Mouse (Mus musculus) heart, embryonic 13.5 days (tissue): ENCODE data around the gene Atp2c2. TPM values are rescaled to one million over a fixed set of nuclear protein-coding genes. Genes with fewer than 3 reads are reported as not detected.
A peak's percentile ranks its signal among the peaks of the same experiment; 100 is the strongest.

Experiments used
- ATAC-seq: fragments of 200-750 bp; cut with Nextera tagmentation; 2 replicates; pipeline ENCODE4 v1.8.0; 2017; ENCODE audit warnings: moderate TSS enrichment; ENCODE audit not compliant: insufficient number of reproducible peaks, low FRiP score, low TSS enrichment; ENCODE audit errors: extremely low read depth
- H3K27ac ChIP-seq: fragments of 300-500 bp; sonication (generic); replicated peaks from 2 replicates; pipeline ENCODE4 v1.5.1; 2015; ENCODE audit warnings: moderate library complexity, mild to moderate bottlenecking, inconsistent platforms
- H3K27me3 ChIP-seq: fragments of 300-500 bp; sonication (generic); replicated peaks from 2 replicates; pipeline ENCODE4 v1.6.1; 2015; ENCODE audit warnings: mild to moderate bottlenecking, inconsistent platforms
- H3K36me3 ChIP-seq: fragments of 300-500 bp; sonication (generic); 2 replicates; pipeline ENCODE4 v1.6.1; 2015; ENCODE audit warnings: mild to moderate bottlenecking, inconsistent platforms
- H3K4me1 ChIP-seq: fragments of 300-500 bp; sonication (generic); 2 replicates; pipeline ENCODE4 v1.6.1; 2015; ENCODE audit warnings: inconsistent platforms
- H3K4me2 ChIP-seq: fragments of 300-500 bp; sonication (generic); 2 replicates; pipeline ENCODE4 v1.6.1; 2015; ENCODE audit warnings: inconsistent platforms, mild to moderate bottlenecking, moderate library complexity
- H3K4me3 ChIP-seq: fragments of 300-500 bp; sonication (generic); 2 replicates; pipeline ENCODE4 v1.5.1; 2015; ENCODE audit warnings: moderate library complexity, mild to moderate bottlenecking, inconsistent platforms
- H3K9ac ChIP-seq: fragments of 300-500 bp; sonication (generic); 2 replicates; pipeline ENCODE4 v1.6.1; 2015; ENCODE audit warnings: inconsistent platforms, mild to moderate bottlenecking, moderate library complexity
- H3K9me3 ChIP-seq: fragments of 300-500 bp; sonication (generic); 2 replicates; pipeline ENCODE4 v1.6.1; 2016; ENCODE audit warnings: inconsistent platforms
- WGBS: fragments of 180-500 bp; shearing (Covaris S2); methylation state at CpG from one replicate; pipeline ENCODE4 v1.1.7; 2015; ENCODE audit warnings: mixed read lengths; 5-methylcytosine and 5-hydroxymethylcytosine counted together
- polyA plus RNA-seq: library from polyadenylated mRNA; unstranded; fragments of >200 nt; fragmentation: Nextera tagmentation; extraction: Ambion mirVana; gene quantifications from 2 replicates; pipeline ENCODE4 v1.2.1, GENCODE M21; 2015

The Atp2c2 gene
- polyA plus RNA-seq, 1 experiment from 2014 or later, result 0.29 TPM

DNA sequence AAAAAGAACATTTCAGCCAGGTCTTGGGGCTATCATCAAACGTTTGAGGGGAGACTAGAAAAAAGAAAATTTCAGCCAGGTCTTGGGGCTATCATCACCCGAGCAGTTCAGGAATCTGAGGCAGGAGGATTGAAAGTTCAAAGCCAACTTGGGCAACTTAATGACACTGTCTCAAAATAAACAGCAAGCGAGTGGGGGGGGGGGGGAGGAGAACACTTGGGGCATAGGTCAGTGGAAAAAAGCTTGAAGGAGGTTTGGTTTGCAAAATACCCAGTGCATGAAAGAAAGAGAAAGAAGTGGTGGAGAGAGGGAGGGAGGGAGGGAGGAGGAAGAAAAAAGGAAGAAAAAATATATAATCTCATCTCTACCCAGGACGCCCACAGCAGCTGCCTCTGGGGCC lies 87.5 kb downstream of the Atp2c2 start:
- peaks cover 27% of the 10 kb centered on the region for H3K4me1 ChIP-seq

GRCm38 (mm10) chr8:119788607-119789381 lies 89.0 kb downstream of the Atp2c2 start:
- Histone ChIP-seq H3K4me3 (no peak overlapping the region), H3K27ac (no peak overlapping the region)
- WGBS, result 75% methylated on average over 9 of the region's 9 CpGs

More for the DNA sequence above, 87.5 kb downstream of the Atp2c2 start:
- no peak overlapping the region for H3K4me3 ChIP-seq
- no peak overlapping the region for H3K4me2 ChIP-seq
- H3K27me3 ChIP-seq, result peaks cover 31% of the 10 kb centered on the region
- 41% methylated on average over 4 of the region's 4 CpGs for WGBS
- H3K27ac ChIP-seq, result no peak overlapping the region
- no peak overlapping the region for H3K9ac ChIP-seq
- no peaks in the 10 kb centered on the region for H3K9me3 ChIP-seq
- ATAC-seq, result no peak
- no peaks in the 10 kb centered on the region for H3K36me3 ChIP-seq

GRCm38 (mm10) chr8:119789581-119789980 lies 89.8 kb downstream of the Atp2c2 start:
- Histone ChIP-seq H3K4me3 (no peak overlapping the region), H3K4me1 (peaks cover 20% of the 10 kb centered on the region), H3K9me3 (no peaks in the 10 kb centered on the region), H3K27ac (no peak overlapping the region), H3K36me3 (no peaks in the 10 kb centered on the region), H3K9ac (no peak overlapping the region), H3K4me2 (no peak overlapping the region), H3K27me3 (peaks cover 23% of the 10 kb centered on the region)
- ATAC-seq, result no peak
- WGBS, result 85% methylated on average over 7 of the region's 7 CpGs

More at GRCm38 (mm10) chr8:119788607-119789381, 89.0 kb downstream of the Atp2c2 start:
- Histone ChIP-seq H3K36me3 (no peaks in the 10 kb centered on the region), H3K4me1 (peaks cover 28% of the 10 kb centered on the region), H3K9me3 (no peaks in the 10 kb centered on the region), H3K4me2 (no peak overlapping the region), H3K27me3 (peaks cover 31% of the 10 kb centered on the region), H3K9ac (no peak overlapping the region)
- no peak for ATAC-seq

GRCm38 (mm10) chr8:119791804-119792704 lies 92.2 kb downstream of the Atp2c2 start:
- 0 out of 2 replicates have a peak, but pooled peaks have one; percentile 8 for ATAC-seq
- Histone ChIP-seq H3K9me3 (no peaks in the 10 kb centered on the region), H3K9ac (no peak overlapping the region), H3K4me3 (no peak overlapping the region), H3K4me2 (no peak overlapping the region), H3K27ac (peak overlapping the region; percentile 36; the same call in 1 of the 2 replicates), H3K36me3 (no peaks in the 10 kb centered on the region), H3K4me1 (peaks cover 17% of the 10 kb centered on the region), H3K27me3 (peaks cover 7% of the 10 kb centered on the region; the same call in 1 of the 2 replicates)
- 34% methylated on average over 16 of the region's 16 CpGs for WGBS

- H3K4me2 ChIP-seq, result no peak overlapping the region
- no peaks in the 10 kb centered on the region for H3K36me3 ChIP-seq
- ATAC-seq, result no peak
- 39% methylated on average over 7 of the region's 7 CpGs for WGBS
- peaks cover 29% of the 10 kb centered on the region for H3K4me1 ChIP-seq
- H3K9ac ChIP-seq, result no peak overlapping the region
- H3K27ac ChIP-seq, result no peak overlapping the region
- no peak overlapping the region for H3K4me3 ChIP-seq
- no peaks in the 10 kb centered on the region for H3K9me3 ChIP-seq
- no peaks in the 10 kb centered on the region; the same call in 1 of the 2 replicates for H3K27me3 ChIP-seq
Measured at GRCm38 (mm10) chr8:119794689-119795088, 94.9 kb downstream of the Atp2c2 start.

DNA sequence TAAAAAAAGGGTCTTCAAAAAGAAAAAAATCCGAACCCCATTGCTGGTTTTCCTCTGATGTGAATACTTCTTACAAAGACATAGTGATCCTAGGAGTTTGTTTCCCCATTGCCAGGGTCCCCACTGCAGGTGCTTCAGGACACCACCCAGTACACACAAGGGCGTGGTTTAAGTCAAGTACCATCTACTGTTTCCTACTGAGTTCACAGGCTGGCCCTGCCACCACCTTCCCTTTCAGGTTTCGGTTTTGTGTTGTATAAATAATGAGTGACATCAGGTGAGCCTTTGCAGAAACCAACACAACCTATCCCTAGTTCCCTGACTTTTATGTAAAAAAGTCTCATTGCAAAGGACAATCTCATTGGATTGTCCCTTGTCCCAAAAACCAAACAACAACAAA lies 95.8 kb downstream of the Atp2c2 start:
- Histone ChIP-seq H3K4me1 (peaks cover 29% of the 10 kb centered on the region), H3K36me3 (no peaks in the 10 kb centered on the region), H3K9me3 (no peaks in the 10 kb centered on the region), H3K27me3 (no peaks in the 10 kb centered on the region; the same call in 1 of the 2 replicates), H3K9ac (no peak overlapping the region), H3K4me2 (no peak overlapping the region), H3K27ac (no peak overlapping the region), H3K4me3 (no peak overlapping the region)
- no peak for ATAC-seq
- WGBS, result 77% methylated on average over 3 of the region's 3 CpGs

DNA sequence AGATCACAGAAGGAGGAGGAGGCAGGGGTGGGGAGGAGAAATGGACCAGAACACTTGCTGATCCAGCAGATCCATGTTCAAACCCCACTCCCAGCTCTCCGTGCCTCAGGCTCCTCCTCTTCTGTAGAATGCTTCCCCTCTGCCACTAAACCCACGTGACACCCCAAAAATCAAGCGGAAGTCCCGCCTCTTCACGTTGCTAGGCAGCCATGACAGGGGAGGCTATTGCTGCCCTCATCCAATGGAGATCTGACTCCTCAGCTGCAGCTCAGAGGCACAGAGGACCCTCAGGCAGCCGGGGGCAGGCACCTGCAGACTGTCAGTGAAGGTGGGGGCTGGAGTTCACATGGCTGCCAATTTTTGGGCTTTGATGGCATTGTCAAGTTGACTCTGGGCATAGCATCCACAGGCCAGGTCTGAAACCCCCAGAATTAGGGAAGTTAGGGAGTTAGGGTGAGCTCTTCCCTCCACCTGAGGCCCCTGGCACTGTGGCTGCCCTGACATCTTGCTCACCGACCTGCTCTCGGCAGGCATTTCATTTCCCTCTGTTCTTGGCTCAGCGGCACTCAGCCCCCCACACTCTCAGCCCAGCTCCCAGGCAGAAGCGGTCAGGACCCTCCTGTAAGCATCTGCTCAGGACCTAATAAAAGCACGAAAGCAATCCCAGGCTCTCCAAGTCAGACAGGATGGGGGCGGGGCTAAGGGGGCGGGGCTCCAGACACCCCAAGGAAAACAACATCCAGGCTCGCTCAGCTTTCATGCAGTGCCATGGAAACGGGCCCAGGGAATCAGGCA lies 98.6 kb downstream of the Atp2c2 start:
- no peaks in the 10 kb centered on the region for H3K36me3 ChIP-seq
- H3K27ac ChIP-seq, result no peak overlapping the region
- peak overlapping the region; percentile 60 for H3K4me2 ChIP-seq
- H3K4me1 ChIP-seq, result peaks cover 12% of the 10 kb centered on the region
- WGBS, result 7% methylated on average over 15 of the region's 15 CpGs
- no peak for ATAC-seq
- H3K9ac ChIP-seq, result peak overlapping the region; percentile 41
- H3K9me3 ChIP-seq, result no peaks in the 10 kb centered on the region
- no peaks in the 10 kb centered on the region; the same call in 1 of the 2 replicates for H3K27me3 ChIP-seq
- peak overlapping the region; percentile 23; the same call in 1 of the 2 replicates for H3K4me3 ChIP-seq

DNA sequence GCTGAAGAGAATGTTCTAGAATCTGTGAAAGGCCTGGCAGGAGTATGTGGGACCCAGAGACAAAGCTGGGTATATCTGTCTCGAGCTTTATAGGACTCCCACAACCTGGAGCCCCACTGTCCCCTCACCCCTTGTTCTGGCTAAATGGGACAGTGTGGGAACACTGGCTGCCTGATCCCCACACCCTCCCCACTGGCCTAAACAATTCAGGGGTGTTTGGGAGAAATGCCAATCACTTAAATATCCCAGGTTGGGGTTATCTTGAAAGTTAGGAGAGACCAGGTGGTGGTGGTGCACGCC lies 99.1 kb downstream of the Atp2c2 start:
- H3K4me2 ChIP-seq, result peak overlapping the region; percentile 60
- ATAC-seq, result no peak
- H3K9ac ChIP-seq, result peak overlapping the region; percentile 41; the same call in 1 of the 2 replicates
- H3K36me3 ChIP-seq, result no peaks in the 10 kb centered on the region
- no peaks in the 10 kb centered on the region; the same call in 1 of the 2 replicates for H3K27me3 ChIP-seq
- no peak overlapping the region for H3K27ac ChIP-seq
- peaks cover 12% of the 10 kb centered on the region for H3K4me1 ChIP-seq
- H3K4me3 ChIP-seq, result no peak overlapping the region
- no peaks in the 10 kb centered on the region for H3K9me3 ChIP-seq
- WGBS, result 66% methylated on average over 2 of the region's 2 CpGs

GRCm38 (mm10) chr8:119801168-119801567 lies 101.4 kb downstream of the Atp2c2 start:
- no peak overlapping the region for H3K4me3 ChIP-seq
- WGBS, result 17% methylated on average over 4 of the region's 4 CpGs
- H3K27ac ChIP-seq, result no peak overlapping the region
- H3K27me3 ChIP-seq, result peaks cover 6% of the 10 kb centered on the region; the same call in 1 of the 2 replicates
- ATAC-seq, result no peak
- H3K9me3 ChIP-seq, result no peaks in the 10 kb centered on the region
- peaks cover 12% of the 10 kb centered on the region for H3K4me1 ChIP-seq
- no peak overlapping the region for H3K4me2 ChIP-seq
- no peak overlapping the region for H3K9ac ChIP-seq
- H3K36me3 ChIP-seq, result no peaks in the 10 kb centered on the region

DNA sequence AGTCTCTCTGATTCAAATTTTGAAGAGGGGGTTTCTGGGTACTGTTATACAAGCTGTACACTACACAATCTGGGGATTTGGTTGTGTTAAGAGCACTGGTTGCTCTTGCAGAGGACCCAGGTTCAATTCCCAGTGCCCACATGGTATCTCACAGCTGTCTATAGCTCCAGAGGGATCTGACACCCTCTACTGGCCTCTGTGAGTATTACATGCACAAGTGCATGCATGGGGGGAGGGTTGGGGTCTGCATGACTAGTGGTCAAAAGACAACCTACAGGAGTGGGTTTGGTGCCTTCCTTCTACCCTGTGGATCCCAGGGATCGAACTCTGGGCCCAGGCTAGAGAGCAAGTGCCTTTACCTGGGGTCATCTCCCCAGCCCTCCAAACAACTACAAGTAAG lies 102.8 kb downstream of the Atp2c2 start:
- no peak overlapping the region for H3K4me3 ChIP-seq
- H3K36me3 ChIP-seq, result no peaks in the 10 kb centered on the region
- 87% methylated on average over 1 of the region's 1 CpGs for WGBS
- H3K9ac ChIP-seq, result no peak overlapping the region
- no peaks in the 10 kb centered on the region for H3K9me3 ChIP-seq
- ATAC-seq, result no peak
- H3K27me3 ChIP-seq, result peaks cover 6% of the 10 kb centered on the region; the same call in 1 of the 2 replicates
- no peak overlapping the region for H3K4me2 ChIP-seq
- H3K4me1 ChIP-seq, result peaks cover 21% of the 10 kb centered on the region
- no peak overlapping the region for H3K27ac ChIP-seq

DNA sequence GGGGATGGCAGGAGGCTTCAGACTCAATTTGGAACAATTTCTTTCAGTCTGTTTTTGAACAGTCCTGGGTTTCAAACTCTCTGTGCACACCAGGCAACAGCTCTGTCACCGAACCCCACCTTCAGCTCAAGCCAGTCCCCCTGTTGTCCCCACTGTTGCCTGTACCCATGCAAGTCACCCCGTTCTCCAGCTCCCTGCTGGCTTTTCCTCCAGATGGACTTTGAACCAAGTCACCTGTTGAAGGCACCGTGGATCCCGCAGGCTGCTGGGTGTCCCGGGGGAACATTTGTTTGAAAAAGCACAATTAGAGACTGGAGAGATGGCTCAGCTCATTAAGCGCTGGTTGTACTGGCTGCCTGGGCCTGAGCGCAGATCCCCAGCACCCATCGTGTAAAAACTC lies 105.5 kb downstream of the Atp2c2 start:
- no peak for ATAC-seq
- no peak overlapping the region for H3K27ac ChIP-seq
- 80% methylated on average over 8 of the region's 8 CpGs for WGBS

More for the DNA sequence above, 105.5 kb downstream of the Atp2c2 start:
- H3K4me1 ChIP-seq, result peaks cover 9% of the 10 kb centered on the region
- peaks cover 6% of the 10 kb centered on the region; the same call in 1 of the 2 replicates for H3K27me3 ChIP-seq
- no peak overlapping the region for H3K4me2 ChIP-seq
- H3K9ac ChIP-seq, result no peak overlapping the region
- peaks cover 11% of the 10 kb centered on the region; the same call in 1 of the 2 replicates for H3K36me3 ChIP-seq
- H3K4me3 ChIP-seq, result no peak overlapping the region
- no peaks in the 10 kb centered on the region for H3K9me3 ChIP-seq
